Mouse (Mus musculus): Measurements from ENCODE around the gene Npm3. TPM values are rescaled to one million over a fixed set of nuclear protein-coding genes. Genes with fewer than 3 reads are reported as not detected.

Gene Npm3
- polyA plus RNA-seq, 2 experiments: 10.6 to 59.0 TPM

GRCm38 (mm10) chr19:45785470-45785869 is 36.1 kb upstream of the Npm3 start:
- no peaks in the 10 kb centered on the region for H3K9me3 ChIP-seq (ENCODE audit: control insufficient read depth, low read length)
- no peak overlapping the region for H3K4me3 ChIP-seq (ENCODE audit: insufficient read depth in 1 of 2, low read depth in 2 of 2, low read length in 2 of 2)
- H3K27me3 ChIP-seq (ENCODE audit: control insufficient read depth, insufficient read depth, low read length): no peaks in the 10 kb centered on the region
- no peak overlapping the region for H3K9ac ChIP-seq (replicated peaks)
- no peak overlapping the region for H3K27ac ChIP-seq
- no peak for DNase-seq (ENCODE audit: low read depth in 3 of 3, low spot score in 3 of 3)
- peaks cover 11% of the 10 kb centered on the region for H3K36me3 ChIP-seq (replicated peaks; ENCODE audit: control insufficient read depth, insufficient read depth, low read depth)
- 56% methylated on average over 3 of the region's 3 CpGs for WGBS (ENCODE audit: insufficient replicate concordance)
- TF ChIP-seq CTCF (IDR thresholded peaks at IDR 0.05; ENCODE audit: low read depth) (no peak), EP300 (IDR thresholded peaks at IDR 0.05; ENCODE audit: low read depth) (no peak)
- no peak overlapping the region for H3K4me2 ChIP-seq (ENCODE audit: low read depth)
- H3K4me1 ChIP-seq (replicated peaks; ENCODE audit: control insufficient read depth in 2 of 2, insufficient read depth in 2 of 2, low read length in 1 of 2): peaks cover 20 to 33% of the 10 kb centered on the region in 2 experiments
- no peak for ATAC-seq (ENCODE audit: insufficient read depth)

- 37% methylated on average over 17 of the region's 17 CpGs for WGBS (ENCODE audit: insufficient replicate concordance)
- DNase-seq (ENCODE audit: low read depth in 3 of 3, low spot score in 3 of 3) (no peak), ATAC-seq (ENCODE audit: insufficient read depth) (peak; percentile 4; the same call in 1 of the 2 replicates)
- H3K9me3 ChIP-seq (ENCODE audit: control insufficient read depth, low read length): no peaks in the 10 kb centered on the region
- H3K4me1 ChIP-seq (replicated peaks; ENCODE audit: control insufficient read depth in 2 of 2, insufficient read depth in 2 of 2, low read length in 1 of 2): peaks cover 16 to 24% of the 10 kb centered on the region in 2 experiments
- H3K4me2 ChIP-seq (ENCODE audit: low read depth): peak overlapping the region; percentile 80
- peak overlapping the region; percentile 68 to 79 for H3K4me3 ChIP-seq (ENCODE audit: insufficient read depth in 1 of 2, low read depth in 2 of 2, low read length in 2 of 2)
- H3K27me3 ChIP-seq (ENCODE audit: control insufficient read depth, insufficient read depth, low read length): no peaks in the 10 kb centered on the region
- peaks cover 23% of the 10 kb centered on the region for H3K36me3 ChIP-seq (replicated peaks; ENCODE audit: control insufficient read depth, insufficient read depth, low read depth)
- TF ChIP-seq EP300 (IDR thresholded peaks at IDR 0.05; ENCODE audit: low read depth): no peak
- no peak for TF ChIP-seq CTCF (IDR thresholded peaks at IDR 0.05; ENCODE audit: low read depth)
- H3K27ac ChIP-seq: peak overlapping the region; percentile 89
- peak overlapping the region; percentile 79 for H3K9ac ChIP-seq (replicated peaks)
Observed at GRCm38 (mm10) chr19:45783933-45784576, 34.7 kb upstream of the Npm3 start.

- Histone ChIP-seq H3K4me1 (replicated peaks; ENCODE audit: control insufficient read depth in 2 of 2, insufficient read depth in 2 of 2, low read length in 1 of 2) (peaks cover 16 to 22% of the 10 kb centered on the region in 2 experiments), H3K9ac (replicated peaks) (peak within 1 kb of the TSS; percentile 92), H3K27me3 (ENCODE audit: control insufficient read depth, insufficient read depth, low read length) (no peaks in the 10 kb centered on the region), H3K4me2 (ENCODE audit: low read depth) (peak within 1 kb of the TSS; percentile 96), H3K4me3 (ENCODE audit: insufficient read depth in 1 of 2, low read depth in 2 of 2, low read length in 2 of 2) (peak within 1 kb of the TSS; percentile 68 to 79), H3K36me3 (replicated peaks; ENCODE audit: control insufficient read depth, insufficient read depth, low read depth) (peaks cover 30% of the 10 kb centered on the region), H3K9me3 (ENCODE audit: control insufficient read depth, low read length) (no peaks in the 10 kb centered on the region), H3K27ac (peak within 1 kb of the TSS; percentile 89)
- ATAC-seq (ENCODE audit: insufficient read depth): peak; percentile 95
- TF ChIP-seq CTCF (IDR thresholded peaks at IDR 0.05; ENCODE audit: low read depth) (peak; percentile 10; the same call in 1 of the 2 replicates), EP300 (IDR thresholded peaks at IDR 0.05; ENCODE audit: low read depth) (peak; percentile 76)
- WGBS (ENCODE audit: insufficient replicate concordance): under 1% methylated on average over 66 of the region's 71 CpGs
- DNase-seq (ENCODE audit: low read depth in 3 of 3, low spot score in 3 of 3): peak; percentile 98 to 99 (median 98)
Observed at GRCm38 (mm10) chr19:45783181-45783932, 34.0 kb upstream of the Npm3 start, which contains the start of gene Mgea5. TSS of gene Mgea5 (minus strand) at chr19:45783837.

- no peak; the same call in 1 of the 2 replicates for TF ChIP-seq CTCF (IDR thresholded peaks at IDR 0.05; ENCODE audit: low read depth)
- TF ChIP-seq EP300 (IDR thresholded peaks at IDR 0.05; ENCODE audit: low read depth): no peak
- Histone ChIP-seq H3K4me3 (ENCODE audit: insufficient read depth in 1 of 2, low read depth in 2 of 2, low read length in 2 of 2) (peak overlapping the region; percentile 68 to 77), H3K36me3 (replicated peaks; ENCODE audit: control insufficient read depth, insufficient read depth, low read depth) (peaks cover 39% of the 10 kb centered on the region), H3K4me1 (replicated peaks; ENCODE audit: control insufficient read depth in 2 of 2, insufficient read depth in 2 of 2, low read length in 1 of 2) (peaks cover 16 to 20% of the 10 kb centered on the region in 2 experiments), H3K27ac (peak overlapping the region; percentile 64), H3K9ac (replicated peaks) (peak overlapping the region; percentile 92), H3K9me3 (ENCODE audit: control insufficient read depth, low read length) (no peaks in the 10 kb centered on the region), H3K4me2 (ENCODE audit: low read depth) (peak overlapping the region; percentile 96), H3K27me3 (ENCODE audit: control insufficient read depth, insufficient read depth, low read length) (no peaks in the 10 kb centered on the region)
- under 1% methylated on average over 33 of the region's 36 CpGs for WGBS (ENCODE audit: insufficient replicate concordance)
- peak; percentile 32 for ATAC-seq (ENCODE audit: insufficient read depth)
- DNase-seq (ENCODE audit: low read depth in 3 of 3, low spot score in 3 of 3): peak in 2 of 3 experiments; percentile 59 to 66
Observed at GRCm38 (mm10) chr19:45782315-45783001, 33.1 kb upstream of the Npm3 start.

All from liver, embryonic 14.5 days (tissue).